Mouse (Mus musculus) heart, adult 2 months (tissue): Measurements from ENCODE around the gene 1810010H24Rik.
"Not testable (repeated sequence)": the region's sequence is repeated elsewhere in the genome, so short reads cannot be mapped to it uniquely, and the experiment has no call there.

ENCODE experiments used
- EP300 ChIP-seq: fragments of 200-500 bp; IDR thresholded peaks from 2 replicates; pipeline ENCODE4 v1.6.1; 2011; ENCODE audit warnings: low read depth, low read length, control low read depth; ENCODE audit not compliant: insufficient read depth
- POLR2A ChIP-seq: fragments of 200-500 bp; IDR thresholded peaks from 2 replicates; pipeline ENCODE4 v1.6.1; 2011; ENCODE audit warnings: mild to moderate bottlenecking, low read depth, low read length, control low read depth; ENCODE audit not compliant: insufficient read depth

DNA sequence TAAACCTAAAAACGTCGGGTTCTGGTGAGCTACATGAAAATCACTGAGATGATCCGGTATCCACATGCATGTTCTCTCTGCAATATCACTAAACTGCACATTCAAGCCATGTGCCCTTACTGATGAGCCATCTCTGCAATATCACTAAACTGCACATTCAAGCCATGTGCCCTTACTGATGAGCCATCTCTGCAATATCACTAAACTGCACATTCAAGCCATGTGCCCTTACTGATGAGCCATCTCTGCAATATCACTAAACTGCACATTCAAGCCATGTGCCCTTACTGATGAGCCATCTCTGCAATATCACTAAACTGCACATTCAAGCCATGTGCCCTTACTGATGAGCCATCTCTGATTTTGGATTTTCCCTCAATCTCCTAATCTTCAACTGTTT is 34.2 kb downstream of the 1810010H24Rik start:
- TF ChIP-seq POLR2A, EP300: not testable (repeated sequence)
